Mouse (Mus musculus) common myeloid progenitor, adult 5-6 weeks (primary cell): Measurements from ENCODE around the gene Ear14. TPM values are rescaled to one million over a fixed set of nuclear protein-coding genes. Genes with fewer than 3 reads are reported as not detected.
"Not testable (repeated sequence)": the region's sequence is repeated elsewhere in the genome, so short reads cannot be mapped to it uniquely, and the experiment has no call there.

ENCODE experiments used
- ATAC-seq: replicated peaks from 2 replicates; pipeline ENCODE4 v1.8.0; 2016; ENCODE audit warnings: low read depth, mild to moderate bottlenecking, moderate TSS enrichment, inconsistent platforms; ENCODE audit not compliant: poor library complexity, severe bottlenecking
- total RNA-seq: library from RNA; stranded (forward); fragments of 200-1000, 187-1606 nt; gene quantifications from 2 replicates; pipeline ENCODE4 v1.2.3, GENCODE M21; 2017

Ear14 gene
- total RNA-seq, 1 experiment from 2014 or later: not detected

GRCm38 (mm10) chr14:51247736-51248135 lies 44.5 kb downstream of the Ear14 start:
- no peak for ATAC-seq

GRCm38 (mm10) chr14:51250348-51250747 lies 47.2 kb downstream of the Ear14 start:
- ATAC-seq: no peak

- ATAC-seq: not testable (repeated sequence)
Observed at GRCm38 (mm10) chr14:51252206-51252605, 49.0 kb downstream of the Ear14 start.

- ATAC-seq: no peak
Observed at GRCm38 (mm10) chr14:51253569-51253968, 50.4 kb downstream of the Ear14 start.

Other genes starting within 250 kb of the Ear14 start
- 1.5 and 5.4 TPM in 2 replicates for gene Pnp2, start 247.4 kb upstream of the Ear14 start, total RNA-seq
- not detected in 2 replicates for gene Rnase10, start 195.6 kb upstream of the Ear14 start, total RNA-seq
- not detected in 2 replicates for gene Rnase9, start 161.5 kb upstream of the Ear14 start, total RNA-seq
- not detected in 2 replicates for gene Rnase11, start 153.2 kb upstream of the Ear14 start, total RNA-seq
- not detected in 2 replicates for gene Rnase12, start 145.7 kb upstream of the Ear14 start, total RNA-seq
- gene Olfr750, start 129.0 kb upstream of the Ear14 start, total RNA-seq: not detected in 2 replicates
- gene Rnase4, start 112.3 kb upstream of the Ear14 start, total RNA-seq: 0.82 and 2.5 TPM in 2 replicates
- 1.1 TPM in 1 of 2 replicates, not detected in the other for gene Ang, start 112.2 kb upstream of the Ear14 start, total RNA-seq
- gene Eddm3b, start 89.0 kb upstream of the Ear14 start, total RNA-seq: not detected in 2 replicates
- gene Rnase6, start 79.5 kb upstream of the Ear14 start, total RNA-seq: 49.7 and 62.1 TPM in 2 replicates
- gene Rnase1, start 56.6 kb upstream of the Ear14 start, total RNA-seq: not detected in 2 replicates
- gene Rnase2b, start 41.1 kb upstream of the Ear14 start, total RNA-seq: not detected in 2 replicates
- not detected in 2 replicates for gene Ang2, start 4.2 kb upstream of the Ear14 start, total RNA-seq
- gene Rnase2a, start 52.7 kb downstream of the Ear14 start, total RNA-seq: not detected in 2 replicates
- gene Gm7247, start 158.4 kb downstream of the Ear14 start, total RNA-seq: not detected in 2 replicates
- not detected in 2 replicates for gene Vmn2r88, start 207.4 kb downstream of the Ear14 start, total RNA-seq
- gene Vmn2r89, start 248.5 kb downstream of the Ear14 start, total RNA-seq: not detected in 2 replicates